Mouse (Mus musculus): ENCODE measurements around the gene Taf10. TPM values are rescaled to one million over a fixed set of nuclear protein-coding genes. Genes with fewer than 3 reads are reported as not detected.

Gene Taf10
- total RNA-seq, 2 experiments from 2014 or later = 136 to 148 TPM

GRCm38 (mm10) chr7:105726980-105727325 lies 17.2 kb downstream of the Taf10 start:
- DNase-seq (ENCODE audit: low spot score in 2 of 2) = no peak

GRCm38 (mm10) chr7:105726144-105726979 lies 17.8 kb downstream of the Taf10 start:
- peak; percentile 42 to 57 for DNase-seq (ENCODE audit: low spot score in 2 of 2)

- no peak for DNase-seq (ENCODE audit: low spot score in 2 of 2)
Measured at GRCm38 (mm10) chr7:105721916-105722315, 22.2 kb downstream of the Taf10 start.

- DNase-seq (ENCODE audit: low spot score in 2 of 2) = no peak
Measured at GRCm38 (mm10) chr7:105715366-105715765, 28.8 kb downstream of the Taf10 start.

- no peak for DNase-seq (ENCODE audit: low spot score in 2 of 2)
Measured at GRCm38 (mm10) chr7:105708733-105709132, 35.4 kb downstream of the Taf10 start.

GRCm38 (mm10) chr7:105703816-105704215 lies 40.3 kb downstream of the Taf10 start:
- no peak for DNase-seq (ENCODE audit: low spot score in 2 of 2)

GRCm38 (mm10) chr7:105703184-105703583 lies 41.0 kb downstream of the Taf10 start:
- no peak for DNase-seq (ENCODE audit: low spot score in 2 of 2)

GRCm38 (mm10) chr7:105690875-105691274 lies 53.3 kb downstream of the Taf10 start:
- no peak for DNase-seq (ENCODE audit: low spot score in 2 of 2)

Other genes with a start within 250 kb of the Taf10 start
- gene Smpd1, start 190.0 kb downstream of the Taf10 start, total RNA-seq (2021) = 10 to 100 TPM; 87.0 to 89.8 TPM
- gene Apbb1, start 162.7 kb downstream of the Taf10 start, total RNA-seq (2021) = 100 to 1,000 TPM; 350 to 357 TPM
- gene Hpx, start 144.2 kb downstream of the Taf10 start, total RNA-seq (2021) = not detected
- 100 to 1,000 TPM; 138 to 143 TPM for gene Trim3, start 110.8 kb downstream of the Taf10 start, total RNA-seq (2021)
- 10 to 100 TPM; 78.0 to 81.7 TPM for gene Timm10b, start 104.3 kb downstream of the Taf10 start, total RNA-seq (2021)
- gene Arfip2, start 103.9 kb downstream of the Taf10 start, total RNA-seq (2021) = 10 to 100 TPM; 85.7 to 91.8 TPM
- gene Gm45799, start 103.8 kb downstream of the Taf10 start, total RNA-seq (2021) = 10 to 100 TPM in 1 of 2 experiments, 1 to 10 TPM in 1; 9.6 to 12.7 TPM
- 1 to 10 TPM; 5.1 to 5.9 TPM for gene Dnhd1, start 93.5 kb downstream of the Taf10 start, total RNA-seq (2021)
- 100 to 1,000 TPM; 112 to 117 TPM for gene Ilk, start 7.8 kb downstream of the Taf10 start, total RNA-seq (2021)
- gene Rrp8, start 7.0 kb downstream of the Taf10 start, total RNA-seq (2021) = 10 to 100 TPM; 15.4 to 17.4 TPM
- gene Tpp1, start 7.9 kb upstream of the Taf10 start, total RNA-seq (2021) = 10 to 100 TPM; 31.6 to 38.3 TPM
- 10 to 100 TPM; 46.4 to 47.4 TPM for gene Dchs1, start 43.3 kb upstream of the Taf10 start, total RNA-seq (2021)
- 100 to 1,000 TPM; 107 to 112 TPM for gene Mrpl17, start 66.7 kb upstream of the Taf10 start, total RNA-seq (2021)
- gene Gm4070, start 209.6 kb upstream of the Taf10 start, total RNA-seq (2021) = under 1 TPM; 0.16 to 0.20 TPM